Mouse (Mus musculus) liver, adult 2 months (tissue): ENCODE data around the gene Hic2.

Experiments
- CTCF ChIP-seq: fragments of 200-500 bp; IDR thresholded peaks from 2 replicates; pipeline ENCODE4 v1.5.1; 2011; ENCODE audit warnings: low read depth, low read length, control low read depth
- POLR2A ChIP-seq: fragments of 200-500 bp; IDR thresholded peaks from 2 replicates; pipeline ENCODE4 v1.6.1; 2011; ENCODE audit warnings: low read length, control low read depth; ENCODE audit not compliant: insufficient read depth; ENCODE audit errors: extremely low read depth

DNA sequence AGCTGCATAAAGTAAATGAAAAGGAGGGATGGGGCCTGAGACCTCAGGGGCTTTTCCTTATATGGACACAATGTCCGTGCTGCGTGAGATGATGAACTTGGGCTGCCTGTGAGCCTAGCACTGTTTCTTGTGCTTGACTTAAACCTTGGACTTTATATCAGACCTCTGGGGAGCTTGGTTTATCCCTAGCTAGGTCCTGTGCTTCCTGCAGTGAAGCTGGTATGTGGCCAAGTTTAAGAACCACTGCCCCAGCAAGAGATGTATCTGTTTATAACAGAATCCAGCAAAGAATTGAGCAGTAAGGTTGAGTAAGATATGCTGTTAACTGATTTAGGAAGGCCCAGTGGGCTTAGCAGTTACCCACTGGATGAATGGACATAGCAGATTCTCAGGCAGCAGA, 6.0 kb downstream of the Hic2 start:
- TF ChIP-seq CTCF (no peak), POLR2A (no peak)
